Mouse (Mus musculus) midbrain, embryonic 16.5 days (tissue): ENCODE results near the gene Mael. TPM values are rescaled to one million over a fixed set of nuclear protein-coding genes. Genes with fewer than 3 reads are reported as not detected.

Experiments used
- ATAC-seq: fragments of 200-750 bp; cut with Nextera tagmentation; 2 replicates; pipeline ENCODE4 v1.8.0; 2017; ENCODE audit warnings: moderate TSS enrichment
- H3K27ac ChIP-seq: fragments of 300-500 bp; sonication (generic); 2 replicates; pipeline ENCODE4 v1.5.1; 2014; ENCODE audit warnings: mild to moderate bottlenecking, low read length, mixed read lengths
- H3K27me3 ChIP-seq: fragments of 300-500 bp; sonication (generic); 2 replicates; pipeline ENCODE4 v1.6.1; 2014; ENCODE audit warnings: low read depth, low read length, mixed read lengths; ENCODE audit not compliant: control insufficient read depth, insufficient read depth
- H3K36me3 ChIP-seq: fragments of 300-500 bp; sonication (generic); 2 replicates; pipeline ENCODE4 v1.6.1; 2014; ENCODE audit warnings: mild to moderate bottlenecking, low read length, moderate library complexity, mixed read lengths; ENCODE audit not compliant: control insufficient read depth, insufficient read depth
- H3K4me1 ChIP-seq: fragments of 300-500 bp; sonication (generic); 2 replicates; pipeline ENCODE4 v1.6.1; 2014; ENCODE audit warnings: mild to moderate bottlenecking, low read length, mixed read lengths; ENCODE audit not compliant: control insufficient read depth, insufficient read depth
- H3K4me2 ChIP-seq: fragments of 300-500 bp; sonication (generic); 2 replicates; pipeline ENCODE4 v1.6.1; 2014; ENCODE audit warnings: mild to moderate bottlenecking, low read length, mixed read lengths
- H3K4me3 ChIP-seq: fragments of 300-500 bp; sonication (generic); 2 replicates; pipeline ENCODE4 v1.5.1; 2014; ENCODE audit warnings: low read depth, mild to moderate bottlenecking, low read length, moderate library complexity, mixed read lengths
- H3K9ac ChIP-seq: fragments of 300-500 bp; sonication (generic); 2 replicates; pipeline ENCODE4 v1.6.1; 2014; ENCODE audit warnings: low read depth, low read length, mixed read lengths
- H3K9me3 ChIP-seq: fragments of 300-500 bp; sonication (generic); replicated peaks from 2 replicates; pipeline ENCODE4 v1.6.1; 2014; ENCODE audit warnings: mild to moderate bottlenecking, low read length, mixed read lengths; ENCODE audit not compliant: control insufficient read depth, poor library complexity, severe bottlenecking
- WGBS: fragments of 180-500 bp; shearing (Covaris S2); extraction: QIAGEN DNeasy Blood & Tissue Kit; methylation state at CpG from one replicate; pipeline ENCODE4 v1.1.7; 2014; 5-methylcytosine and 5-hydroxymethylcytosine counted together
- polyA plus RNA-seq: library from polyadenylated mRNA; unstranded; fragments of >200 nt; fragmentation: Nextera tagmentation; extraction: Ambion mirVana; gene quantifications from 2 replicates; pipeline ENCODE4 v1.2.1, GENCODE M21; 2015

Gene Mael
- polyA plus RNA-seq, 1 experiment from 2014 or later = not detected

DNA sequence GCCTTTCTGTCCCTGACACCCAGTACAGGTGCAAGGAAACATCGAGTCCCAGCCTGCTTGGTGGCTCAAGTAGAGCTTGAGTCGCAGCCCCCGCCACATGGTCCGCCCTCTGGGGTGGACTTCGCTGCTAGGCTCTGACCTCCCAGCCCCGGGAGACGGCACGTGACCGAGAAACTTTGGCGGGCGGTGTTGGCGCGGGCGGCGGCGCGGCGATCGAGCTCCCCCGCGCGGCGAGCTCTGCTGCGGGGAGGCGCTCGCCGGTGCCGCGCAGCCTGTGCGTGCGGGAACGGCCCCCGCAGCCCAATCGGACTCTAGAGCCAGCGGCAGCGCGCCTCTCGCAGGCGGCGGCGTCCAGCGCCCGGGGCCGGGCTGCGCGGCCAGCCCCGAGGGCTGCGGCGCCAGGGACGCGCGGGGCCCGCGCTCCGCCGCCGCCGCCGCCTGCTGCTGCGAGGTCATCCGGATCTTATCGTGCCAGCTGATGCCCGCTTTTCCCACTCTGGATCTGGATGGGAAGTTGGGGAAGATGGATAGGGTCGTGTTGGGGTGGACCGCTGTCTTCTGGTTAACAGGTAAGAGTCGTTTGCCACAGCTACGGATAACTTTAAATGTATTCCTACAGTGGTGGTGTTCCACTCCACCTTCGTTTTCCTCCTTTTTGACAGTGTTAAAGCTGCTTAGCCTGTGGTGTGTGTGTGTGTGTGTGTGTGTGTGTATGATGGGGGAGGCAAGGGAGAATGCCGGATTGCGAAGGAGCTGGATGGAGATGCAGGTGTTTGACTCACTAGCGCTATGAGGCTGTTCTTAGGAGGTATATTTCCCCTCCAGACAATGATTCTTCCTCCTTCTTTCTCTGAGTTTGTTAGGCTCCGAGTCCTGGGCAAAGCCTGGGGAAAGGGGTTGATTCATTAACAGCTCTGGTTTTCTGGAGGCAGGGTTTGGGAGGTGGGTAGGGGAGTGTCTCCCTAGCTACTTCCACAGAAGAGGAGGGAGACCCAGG is 15.6 kb upstream of the Mael start, which contains the start of gene Ildr2:
Gene Ildr2 (plus strand): TSS at position 242 of the 997 bp plus-strand sequence.
- WGBS = under 1% methylated on average over 60 of the region's 72 CpGs
- no peaks in the 10 kb centered on the region for H3K9me3 ChIP-seq
- H3K9ac ChIP-seq = peak within 1 kb of the TSS; percentile 71
- H3K27me3 ChIP-seq = no peaks in the 10 kb centered on the region
- H3K4me3 ChIP-seq = peak within 1 kb of the TSS; percentile 71
- H3K36me3 ChIP-seq = no peaks in the 10 kb centered on the region
- H3K4me2 ChIP-seq = peak within 1 kb of the TSS; percentile 95
- H3K27ac ChIP-seq = peak within 1 kb of the TSS; percentile 79
- H3K4me1 ChIP-seq = peaks cover 26% of the 10 kb centered on the region
- peak; percentile 78 for ATAC-seq

DNA sequence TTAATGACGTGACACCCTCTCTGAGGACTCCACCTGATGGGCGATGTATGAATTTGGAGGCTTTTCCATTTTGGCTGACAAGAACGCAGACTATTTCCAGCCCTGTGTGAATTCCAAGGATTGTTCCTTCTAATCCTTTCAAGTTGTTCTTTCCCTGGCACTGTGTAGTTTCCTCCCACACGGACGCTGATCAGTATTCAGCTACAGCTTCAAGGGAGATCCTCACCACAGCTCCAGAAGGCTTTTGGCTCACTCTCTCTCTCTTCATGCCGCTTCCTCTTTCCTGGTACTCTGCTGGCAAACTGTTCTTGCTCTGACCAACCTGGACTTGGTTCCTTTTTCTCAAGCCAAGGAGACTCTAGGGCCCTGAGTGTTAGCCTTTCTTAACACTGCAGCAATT is 5.7 kb upstream of the Mael start:
- Histone ChIP-seq H3K27ac (no peak overlapping the region), H3K4me2 (no peak overlapping the region), H3K4me3 (no peak overlapping the region), H3K9me3 (no peaks in the 10 kb centered on the region), H3K27me3 (no peaks in the 10 kb centered on the region), H3K36me3 (no peaks in the 10 kb centered on the region), H3K4me1 (no peaks in the 10 kb centered on the region), H3K9ac (no peak overlapping the region)
- 52% methylated on average over 6 of the region's 6 CpGs for WGBS
- ATAC-seq = 0 out of 2 replicates have a peak, but pooled peaks have one; percentile 58

DNA sequence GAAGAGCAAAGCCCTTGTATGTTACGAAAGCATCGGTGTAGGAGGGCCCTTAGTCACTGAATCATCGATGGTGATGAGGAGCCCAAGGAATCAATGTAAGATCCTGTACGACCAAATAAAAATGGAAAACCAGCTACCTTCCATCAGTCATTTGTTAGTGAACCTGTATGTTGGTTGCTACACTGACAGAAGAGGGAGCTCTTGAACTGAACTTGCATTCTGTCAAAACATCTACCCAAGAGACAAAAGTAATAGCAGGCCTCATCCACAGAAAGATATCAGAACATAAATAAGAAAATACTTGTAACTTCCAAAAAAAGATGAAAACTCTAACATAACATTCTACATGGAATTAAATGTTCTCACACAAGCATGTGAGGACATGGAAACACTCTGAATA is 24.4 kb downstream of the Mael start:
- Histone ChIP-seq H3K27me3 (no peaks in the 10 kb centered on the region), H3K4me1 (no peaks in the 10 kb centered on the region)
- 81% methylated on average over 4 of the region's 4 CpGs for WGBS

DNA sequence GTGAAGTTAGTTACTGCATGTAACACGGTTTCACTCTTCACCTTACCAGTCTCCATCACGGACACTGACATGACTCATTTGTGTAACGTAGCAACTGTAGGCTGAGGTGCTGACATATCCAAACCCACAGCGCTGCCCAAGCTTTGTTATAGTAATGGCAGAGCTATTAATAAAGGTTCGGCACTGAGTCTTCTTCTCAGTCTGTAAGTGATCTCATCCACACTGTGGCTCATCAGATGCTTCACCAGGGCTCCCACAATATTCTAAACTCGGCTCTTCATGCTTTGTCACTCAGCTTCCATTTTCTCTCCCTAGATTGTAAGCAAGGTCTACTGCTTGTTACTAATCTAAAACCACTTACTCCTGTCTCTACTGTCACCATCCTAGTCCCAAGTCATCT is 29.2 kb downstream of the Mael start:
- no peak overlapping the region for H3K4me2 ChIP-seq
- H3K27ac ChIP-seq = no peak overlapping the region
- H3K9ac ChIP-seq = no peak overlapping the region
- WGBS = 89% methylated on average over 6 of the region's 6 CpGs
- no peaks in the 10 kb centered on the region for H3K9me3 ChIP-seq
- no peak for ATAC-seq
- H3K4me1 ChIP-seq = no peaks in the 10 kb centered on the region
- H3K27me3 ChIP-seq = no peaks in the 10 kb centered on the region
- no peaks in the 10 kb centered on the region for H3K36me3 ChIP-seq
- no peak overlapping the region for H3K4me3 ChIP-seq

More for the DNA sequence above, 24.4 kb downstream of the Mael start:
- Histone ChIP-seq H3K36me3 (no peaks in the 10 kb centered on the region), H3K27ac (no peak overlapping the region), H3K9ac (no peak overlapping the region), H3K9me3 (no peaks in the 10 kb centered on the region), H3K4me2 (no peak overlapping the region), H3K4me3 (no peak overlapping the region)
- ATAC-seq = no peak

DNA sequence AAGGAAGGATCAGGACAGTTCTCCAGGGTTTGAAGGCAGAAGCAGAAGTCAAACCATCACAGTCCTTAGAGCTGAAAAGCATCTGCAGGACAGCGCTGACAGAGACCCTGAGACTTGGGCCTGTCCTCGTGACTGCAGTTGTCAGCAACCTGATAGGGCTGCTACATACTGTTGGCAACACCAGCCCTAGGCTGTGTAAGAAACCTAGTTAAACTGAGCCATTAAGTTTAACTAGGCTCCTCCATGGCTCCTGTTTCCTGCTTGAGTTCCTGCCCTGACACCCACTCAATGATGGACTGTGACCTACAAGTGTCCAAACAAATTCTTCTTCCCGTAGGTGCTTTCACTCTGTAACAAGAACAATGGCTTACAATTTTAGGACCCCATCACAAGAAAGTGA is 33.4 kb downstream of the Mael start:
- no peak for ATAC-seq

DNA sequence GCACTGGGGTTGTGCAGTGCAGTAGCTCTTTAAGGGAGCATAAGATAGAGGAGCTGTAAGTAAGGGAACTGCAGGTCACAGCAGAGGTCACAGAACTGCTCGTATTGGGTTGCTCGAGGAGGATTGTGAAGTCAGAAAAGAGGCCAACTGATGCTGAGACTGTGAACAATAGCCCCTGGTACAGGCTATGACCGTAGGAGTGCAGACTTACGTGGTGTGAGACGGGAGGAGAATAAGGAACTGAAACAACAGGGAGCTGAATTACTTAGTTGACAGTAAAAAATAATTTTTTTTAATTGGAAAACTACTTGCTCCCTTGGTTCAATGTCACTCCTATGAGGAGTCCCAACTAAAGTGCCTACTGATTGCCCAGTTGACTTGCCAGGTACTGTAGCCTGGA is 34.4 kb downstream of the Mael start:
- Histone ChIP-seq H3K4me2 (no peak overlapping the region), H3K4me1 (no peaks in the 10 kb centered on the region), H3K27me3 (no peaks in the 10 kb centered on the region), H3K27ac (no peak overlapping the region), H3K4me3 (no peak overlapping the region), H3K36me3 (no peaks in the 10 kb centered on the region), H3K9ac (no peak overlapping the region), H3K9me3 (no peaks in the 10 kb centered on the region)
- no peak for ATAC-seq
- 20% methylated on average over 5 of the region's 5 CpGs for WGBS

More for the DNA sequence above, 33.4 kb downstream of the Mael start:
- Histone ChIP-seq H3K4me1 (no peaks in the 10 kb centered on the region), H3K27me3 (no peaks in the 10 kb centered on the region), H3K36me3 (no peaks in the 10 kb centered on the region), H3K4me2 (no peak overlapping the region), H3K27ac (no peak overlapping the region), H3K9ac (no peak overlapping the region), H3K9me3 (no peaks in the 10 kb centered on the region), H3K4me3 (no peak overlapping the region)
- 86% methylated on average over 3 of the region's 3 CpGs for WGBS

DNA sequence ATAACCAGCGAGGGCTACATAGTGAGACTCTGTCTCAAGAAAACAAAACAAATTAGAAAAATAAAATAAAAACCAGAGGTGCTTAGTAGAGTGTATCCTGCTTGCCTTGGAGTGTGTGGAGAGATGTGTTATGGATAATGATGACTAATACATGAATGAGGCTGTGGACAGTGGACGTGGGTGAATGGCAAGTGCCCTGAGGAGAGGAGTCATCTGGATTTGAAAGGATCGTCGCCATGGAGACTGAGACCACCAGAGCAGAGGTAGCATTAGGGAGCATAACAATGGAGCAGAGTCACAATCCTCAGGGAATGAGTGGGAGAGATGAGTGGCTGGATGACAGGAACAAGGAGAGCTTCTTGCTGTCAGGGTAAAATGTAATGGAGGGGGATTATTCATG is 48.7 kb downstream of the Mael start:
- 55% methylated on average over 4 of the region's 4 CpGs for WGBS
- Histone ChIP-seq H3K27me3 (no peaks in the 10 kb centered on the region), H3K4me1 (0 out of 2 replicates have a peak, but pooled peaks cover 4% of the 10 kb centered on the region), H3K36me3 (no peaks in the 10 kb centered on the region), H3K9ac (no peak overlapping the region), H3K9me3 (no peaks in the 10 kb centered on the region), H3K27ac (no peak overlapping the region), H3K4me2 (no peak overlapping the region), H3K4me3 (no peak overlapping the region)
- ATAC-seq = peak; percentile 51; the same call in 1 of the 2 replicates

DNA sequence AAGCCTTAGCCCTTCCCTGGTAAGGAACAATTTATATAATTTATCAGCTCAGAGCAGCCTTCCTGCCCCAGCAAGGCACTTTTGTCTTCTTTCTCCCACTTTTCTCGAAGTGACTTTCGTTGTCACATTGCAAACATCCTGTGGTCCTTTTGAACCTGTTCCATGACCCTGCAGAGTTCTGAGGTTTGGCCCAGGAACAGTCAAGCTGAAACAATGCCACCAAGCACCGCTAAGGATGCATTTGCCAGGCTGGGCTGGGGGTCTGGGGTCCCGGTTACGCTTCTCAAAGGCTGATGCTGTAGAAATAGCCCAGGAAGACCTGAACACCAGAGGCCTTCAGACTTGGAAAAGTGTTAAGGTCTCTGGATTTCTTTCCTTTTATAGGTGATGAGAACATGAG is 53.2 kb downstream of the Mael start:
- Histone ChIP-seq H3K27ac (no peak overlapping the region), H3K4me3 (no peak overlapping the region), H3K9ac (no peak overlapping the region), H3K4me2 (no peak overlapping the region), H3K4me1 (peaks cover 10% of the 10 kb centered on the region), H3K9me3 (no peaks in the 10 kb centered on the region), H3K36me3 (no peaks in the 10 kb centered on the region), H3K27me3 (no peaks in the 10 kb centered on the region)
- ATAC-seq = no peak
- 84% methylated on average over 5 of the region's 5 CpGs for WGBS
